Mouse (Mus musculus) testis, adult 2 months (tissue): ENCODE measurements around the gene Atrnl1.

Experiments
- CTCF ChIP-seq: fragments of 200-500 bp; IDR thresholded peaks from 2 replicates; pipeline ENCODE4 v1.5.1; 2012; ENCODE audit warnings: low read depth, mild to moderate bottlenecking, inconsistent platforms, low read length, moderate library complexity; ENCODE audit not compliant: control insufficient read depth, insufficient read depth, insufficient replicate concordance
- POLR2A ChIP-seq: fragments of 200-500 bp; IDR thresholded peaks from 2 replicates; pipeline ENCODE4 v1.6.1; 2012; ENCODE audit warnings: low read depth, mild to moderate bottlenecking, inconsistent platforms, low read length, moderate library complexity; ENCODE audit not compliant: control insufficient read depth

DNA sequence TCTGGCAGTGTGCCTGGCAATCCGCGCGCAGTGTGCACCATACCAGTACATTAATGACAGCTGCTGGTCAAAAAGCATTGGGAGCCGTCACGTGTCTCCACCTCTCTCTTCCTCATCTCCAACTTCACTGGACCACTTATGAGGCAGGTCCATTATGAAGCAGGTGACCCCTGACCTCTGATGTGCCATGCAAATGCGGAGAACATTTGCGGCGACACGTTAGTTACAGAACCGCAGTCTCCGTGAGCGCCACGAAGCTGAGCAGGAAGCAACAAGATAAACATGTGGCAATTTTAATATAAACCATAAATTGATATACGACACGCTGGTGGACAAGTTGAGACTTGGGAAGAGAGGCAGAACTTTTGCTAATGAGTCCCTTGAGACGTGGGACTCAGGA is 481.1 kb downstream of the Atrnl1 start:
- no peak for TF ChIP-seq CTCF
- no peak for TF ChIP-seq POLR2A
